ENCODE assay signal across 21 mouse cellular contexts in genomic region chr8:41600255-41600654, GRCm38 (mm10).
"Had no signal": no experiment of that assay in that cellular context is flagged by ENCODE, and none has a peak within 500 bp of the region (broad histone marks: within the 10 kb centered on the region; RNA-seq: fewer than 3 reads in every experiment).

No protein-coding gene starts in this region.

- H3K36me3 ChIP-seq: heart, embryonic 10.5 days; heart, embryonic 12.5 days; hindbrain, embryonic 10.5 days; hindbrain, embryonic 12.5 days; intestine, embryonic 15.5 days; limb, embryonic 13.5 days; limb, embryonic 15.5 days; liver, embryonic 12.5 days had no signal

- H3K9me3 ChIP-seq: heart, embryonic 10.5 days; heart, embryonic 12.5 days; hindbrain, embryonic 10.5 days; hindbrain, embryonic 12.5 days; intestine, embryonic 15.5 days; limb, embryonic 13.5 days; limb, embryonic 15.5 days; liver, embryonic 12.5 days had no signal

- H3K27ac ChIP-seq: gastrocnemius, adult 2 months; heart, embryonic 10.5 days; hindbrain, embryonic 10.5 days; hindbrain, embryonic 12.5 days; hindbrain, embryonic 14.5 days; intestine, embryonic 15.5 days; limb, embryonic 13.5 days; limb, embryonic 15.5 days; liver, embryonic 12.5 days; liver, embryonic 14.5 days had no signal

- H3K4me3 ChIP-seq: gastrocnemius, adult 2 months; heart, embryonic 10.5 days; heart, embryonic 12.5 days; hindbrain, embryonic 10.5 days; hindbrain, embryonic 12.5 days; intestine, embryonic 15.5 days; limb, embryonic 13.5 days; limb, embryonic 15.5 days; liver, embryonic 12.5 days had no signal

- H3K4me2 ChIP-seq: heart, embryonic 12.5 days; hindbrain, embryonic 12.5 days; hindbrain, embryonic 14.5 days; intestine, embryonic 15.5 days; limb, embryonic 13.5 days; limb, embryonic 15.5 days; liver, embryonic 12.5 days had no signal

- DNase-seq: gastrocnemius, adult 2 months; gastrocnemius, postnatal 10 days; gastrocnemius, postnatal 25 days; heart, postnatal 10 days; heart, postnatal 4 days; kidney, adult 18-20 months; kidney, adult 8-10 months; kidney, postnatal 10 days; kidney, postnatal 36 days; layer of hippocampus, postnatal 36 days; left cerebral cortex, postnatal 4 days had no signal

- H3K27me3 ChIP-seq: heart, embryonic 12.5 days; hindbrain, embryonic 12.5 days; intestine, embryonic 15.5 days; limb, embryonic 15.5 days; liver, embryonic 12.5 days had no signal

- H3K9ac ChIP-seq: heart, embryonic 12.5 days; hindbrain, embryonic 12.5 days; hindbrain, embryonic 14.5 days; intestine, embryonic 15.5 days; limb, embryonic 13.5 days; limb, embryonic 15.5 days; liver, embryonic 12.5 days; liver, embryonic 14.5 days had no signal

- H3K4me1 ChIP-seq: heart, embryonic 10.5 days; heart, embryonic 12.5 days; hindbrain, embryonic 10.5 days; hindbrain, embryonic 12.5 days; intestine, embryonic 15.5 days; limb, embryonic 13.5 days; limb, embryonic 15.5 days; liver, embryonic 12.5 days had no signal
